Mouse (Mus musculus) spleen, postnatal 4 days (tissue): ENCODE results near the gene Phf10.
"Not testable (repeated sequence)": the region's sequence is repeated elsewhere in the genome, so short reads cannot be mapped to it uniquely, and the experiment has no call there.

Experiments used
- DNase-seq, 2 experiments: peaks; one replicate each; pipeline ENCODE4 v3.0.0; 2022; ENCODE audit warnings: low spot score in 2 of 2

The Phf10 gene

DNA sequence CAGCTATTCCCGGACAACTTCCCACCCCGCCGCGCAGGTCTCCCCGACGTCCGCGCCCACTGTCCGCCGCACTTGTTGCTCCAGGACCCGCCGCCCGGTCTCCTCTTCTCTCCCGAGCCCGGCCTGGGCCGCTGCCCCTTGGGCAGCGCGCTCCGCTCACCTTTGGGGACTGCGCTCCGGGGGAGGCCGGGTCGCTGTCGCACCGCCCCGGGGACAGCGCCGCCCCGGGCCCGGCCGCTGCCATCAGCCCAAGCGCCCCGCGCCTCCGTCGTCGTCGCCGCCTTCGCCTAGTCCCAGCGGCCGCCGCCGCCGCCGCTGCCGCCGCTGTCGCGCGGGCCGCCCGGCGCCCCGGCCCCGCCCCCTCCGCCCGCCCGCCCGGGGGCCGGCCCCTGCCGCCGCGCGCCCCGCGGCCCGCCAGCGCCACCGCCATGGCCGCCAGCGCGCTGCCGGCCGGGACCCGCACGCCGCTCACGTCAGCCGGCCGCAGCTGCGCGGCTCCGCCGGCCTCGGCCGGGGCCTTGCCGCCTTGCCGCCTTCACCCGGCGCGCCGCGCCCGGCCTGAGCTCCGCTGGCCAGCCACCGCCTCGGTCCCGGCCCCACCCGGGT, at the start of gene Phf10:
TSS of gene Phf10 (minus strand) at position 323 of the 606 bp plus-strand sequence.
- DNase-seq = peak; percentile 41 to 79

- not testable (repeated sequence) for DNase-seq
Measured at GRCm38 (mm10) chr17:15009706-15010413, 48.8 kb upstream of the Phf10 start, which contains the start of gene Gm3435. TSS of gene Gm3435 (plus strand) at chr17:15010176.

- not testable (repeated sequence) for DNase-seq
Measured at GRCm38 (mm10) chr17:15009088-15009487, 48.0 kb upstream of the Phf10 start.

DNA sequence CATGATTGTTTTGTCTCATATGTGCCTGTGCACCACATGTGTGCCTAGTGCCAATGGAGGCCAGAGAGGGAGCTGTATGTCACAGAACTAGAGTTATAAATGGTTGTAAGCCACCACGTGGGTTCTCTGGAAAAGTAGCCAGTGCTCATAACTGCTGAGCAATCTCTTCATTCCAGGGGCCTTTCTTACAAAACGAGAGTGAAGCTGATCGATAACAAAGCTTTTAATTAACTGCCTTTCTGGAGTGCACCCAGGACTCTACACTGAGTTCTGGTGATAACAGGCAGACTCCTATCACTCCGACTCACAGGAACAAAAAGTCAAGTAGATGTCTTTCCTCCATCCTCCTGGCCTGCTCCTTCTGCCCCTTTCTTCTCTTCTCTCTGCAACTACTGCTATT, 39.0 kb upstream of the Phf10 start:
- not testable (repeated sequence) for DNase-seq

- not testable (repeated sequence) for DNase-seq
Measured at GRCm38 (mm10) chr17:14994140-14994539, 33.1 kb upstream of the Phf10 start.

DNA sequence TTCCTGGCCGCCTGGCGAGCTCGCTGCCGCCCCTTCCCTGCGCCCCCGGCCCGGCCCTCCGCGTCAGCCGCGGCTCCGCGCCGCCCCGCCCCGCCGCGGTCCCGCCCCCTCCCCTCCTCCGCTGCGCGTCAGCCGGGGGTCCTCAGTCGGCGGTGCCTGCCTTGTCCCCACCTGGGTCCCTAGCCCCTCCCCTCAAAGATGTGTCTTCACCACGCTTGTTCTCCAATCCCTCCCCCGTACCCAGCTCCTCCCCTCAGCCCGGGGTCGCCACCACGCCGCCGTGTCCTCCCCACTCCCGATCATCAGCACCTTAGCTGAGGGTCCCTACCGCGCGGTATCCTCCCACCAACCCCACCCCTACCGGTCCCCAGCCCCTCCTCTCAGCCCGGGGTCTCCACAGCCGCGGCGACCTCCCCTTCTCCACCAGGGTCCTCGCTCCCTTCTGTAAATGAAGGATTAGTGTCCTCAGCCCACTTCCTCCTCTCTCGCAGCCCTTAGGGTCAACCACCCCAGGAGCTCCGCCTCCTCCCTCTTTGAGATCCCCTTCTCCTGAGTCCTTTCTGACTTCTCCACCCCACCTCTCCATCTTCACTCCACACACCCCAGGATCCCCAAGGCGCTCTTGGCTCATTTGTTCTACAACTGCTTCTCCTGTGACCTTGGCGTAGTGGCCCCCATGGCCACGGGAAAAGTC, 32.2 kb upstream of the Phf10 start:
- DNase-seq = not testable (repeated sequence)

DNA sequence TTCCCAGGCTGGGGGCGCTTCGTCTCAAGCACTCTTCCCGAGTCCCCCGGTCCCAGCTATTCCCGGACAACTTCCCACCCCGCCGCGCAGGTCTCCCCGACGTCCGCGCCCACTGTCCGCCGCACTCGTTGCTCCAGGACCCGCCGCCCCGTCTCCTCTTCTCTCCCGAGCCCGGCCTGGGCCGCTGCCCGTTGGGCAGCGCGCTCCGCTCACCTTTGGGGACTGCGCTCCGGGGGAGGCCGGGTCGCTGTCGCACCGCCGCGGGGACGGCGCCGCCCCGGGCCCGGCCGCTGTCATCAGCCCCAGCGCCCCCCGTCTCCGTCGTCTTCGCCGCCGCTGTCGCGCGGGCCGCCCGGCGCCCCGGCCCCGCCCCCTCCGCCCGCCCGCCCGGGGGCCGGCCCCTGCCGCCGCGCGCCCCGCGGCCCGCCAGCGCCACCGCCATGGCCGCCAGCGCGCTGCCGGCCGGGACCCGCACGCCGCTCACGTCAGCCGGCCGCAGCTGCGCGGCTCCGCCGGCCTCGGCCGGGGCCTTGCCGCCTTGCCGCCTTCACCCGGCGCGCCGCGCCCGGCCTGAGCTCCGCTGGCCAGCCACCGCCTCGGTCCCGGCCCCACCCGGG, 31.6 kb upstream of the Phf10 start:
- DNase-seq = not testable (repeated sequence)

DNA sequence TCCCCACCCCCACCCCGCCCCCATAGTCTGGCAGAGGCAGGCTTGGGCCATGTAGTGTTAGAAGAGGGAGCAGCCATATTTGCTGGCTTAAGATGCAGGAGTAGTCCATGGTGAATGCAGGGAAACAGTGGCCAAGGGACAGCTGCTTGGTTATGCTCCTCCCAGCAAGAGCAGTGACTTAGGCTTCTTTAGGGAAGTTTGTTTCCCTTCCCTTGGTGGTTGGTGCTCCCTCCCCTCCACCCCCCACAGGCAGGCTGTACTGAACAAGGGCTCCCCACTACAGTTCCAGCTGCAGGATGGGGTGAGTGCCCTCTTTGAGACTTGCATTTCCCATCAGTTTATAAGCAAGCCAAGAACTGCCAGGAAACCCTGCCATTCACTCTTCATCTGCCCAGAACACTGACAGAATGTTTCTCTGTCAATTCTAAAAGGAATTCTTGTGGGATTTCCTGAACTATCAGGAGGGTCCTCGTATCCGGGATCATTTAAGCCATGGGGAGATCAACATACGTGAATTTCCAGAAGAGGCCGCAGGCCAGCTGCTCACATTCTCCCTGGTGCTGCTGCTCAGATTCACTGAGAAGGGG, 29.1 kb upstream of the Phf10 start:
- DNase-seq = peak in 1 of 2 experiments; percentile 53

DNA sequence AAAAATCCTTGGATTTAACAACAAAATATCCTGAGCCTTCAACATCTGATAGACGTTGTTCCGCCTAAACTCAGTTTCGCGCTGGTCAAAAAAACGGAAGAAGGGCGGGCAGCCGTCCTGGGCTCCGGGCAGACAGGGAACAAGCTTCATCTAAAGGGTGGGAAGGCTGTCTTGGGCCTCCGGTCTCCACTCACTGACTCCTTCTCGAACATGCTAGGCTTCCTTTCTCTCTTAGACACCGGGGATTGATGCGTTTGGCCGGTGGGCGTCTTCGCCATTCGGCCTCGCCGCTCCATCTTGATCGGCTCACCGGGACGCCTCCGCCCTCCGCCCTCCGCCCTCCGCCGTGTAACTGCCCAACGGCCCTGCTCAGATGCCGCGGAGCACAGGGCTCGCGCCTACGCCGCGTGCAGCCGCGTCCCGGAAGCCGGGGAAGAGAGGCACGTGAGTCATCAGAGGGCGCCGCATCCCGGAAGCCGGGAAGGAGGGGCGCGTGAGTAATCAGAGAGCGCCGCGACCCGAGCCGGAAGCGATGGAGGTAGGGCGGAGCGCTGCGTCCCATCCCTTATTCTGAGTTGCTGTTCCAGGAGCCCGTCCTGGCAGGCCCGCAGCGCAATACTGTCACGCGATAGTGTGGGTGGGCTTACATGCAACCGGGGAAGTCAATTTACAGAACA, 17.4 kb upstream of the Phf10 start, which contains the start of the genes 9030025P20Rik and Gm3417:
TSS of gene 9030025P20Rik (plus strand) at position 107 of the 677 bp plus-strand sequence.
TSS of gene Gm3417 (minus strand) at position 429 of the 677 bp plus-strand sequence.
- DNase-seq = not testable (repeated sequence)

DNA sequence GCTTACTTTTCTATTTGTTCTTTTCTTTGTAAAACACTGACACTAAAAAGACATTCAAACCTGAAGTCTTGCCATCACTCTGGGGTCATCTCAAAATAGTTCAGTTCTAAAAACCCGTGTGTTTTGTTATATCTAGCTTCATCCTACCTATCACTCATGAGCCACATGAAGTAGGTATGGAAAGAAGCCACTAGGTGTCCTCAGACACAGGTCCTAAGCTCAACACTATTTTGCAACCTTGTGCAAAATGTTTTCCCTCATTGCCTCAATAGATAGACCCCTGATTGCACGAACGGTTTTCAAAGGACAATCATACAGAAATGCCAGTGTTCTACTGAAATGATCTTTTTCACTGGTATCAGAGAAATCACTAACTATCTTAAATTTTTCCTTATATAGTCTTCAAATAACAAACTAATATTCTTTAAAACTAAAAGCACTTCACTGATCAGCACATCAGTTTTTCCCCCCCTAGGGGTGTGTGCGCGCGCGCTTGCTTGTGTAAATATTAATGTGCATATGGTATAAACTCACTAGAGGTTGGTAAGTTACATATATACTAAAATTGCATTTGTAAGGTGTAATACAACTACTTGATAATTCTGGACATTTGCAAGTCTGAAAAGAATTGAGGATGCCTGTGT, 16.8 kb upstream of the Phf10 start:
- DNase-seq = not testable (repeated sequence)

- not testable (repeated sequence) for DNase-seq
Measured at GRCm38 (mm10) chr17:14968373-14968913, 7.4 kb upstream of the Phf10 start.

DNA sequence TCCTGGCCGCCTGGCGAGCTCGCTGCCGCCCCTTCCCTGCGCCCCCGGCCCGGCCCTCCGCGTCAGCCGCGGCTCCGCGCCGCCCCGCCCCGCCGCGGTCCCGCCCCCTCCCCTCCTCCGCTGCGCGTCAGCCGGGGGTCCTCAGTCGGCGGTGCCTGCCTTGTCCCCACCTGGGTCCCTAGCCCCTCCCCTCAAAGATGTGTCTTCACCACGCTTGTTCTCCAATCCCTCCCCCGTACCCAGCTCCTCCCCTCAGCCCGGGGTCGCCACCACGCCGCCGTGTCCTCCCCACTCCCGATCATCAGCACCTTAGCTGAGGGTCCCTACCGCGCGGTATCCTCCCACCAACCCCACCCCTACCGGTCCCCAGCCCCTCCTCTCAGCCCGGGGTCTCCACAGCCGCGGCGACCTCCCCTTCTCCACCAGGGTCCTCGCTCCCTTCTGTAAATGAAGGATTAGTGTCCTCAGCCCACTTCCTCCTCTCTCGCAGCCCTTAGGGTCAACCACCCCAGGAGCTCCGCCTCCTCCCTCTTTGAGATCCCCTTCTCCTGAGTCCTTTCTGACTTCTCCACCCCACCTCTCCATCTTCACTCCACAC, 583 bp upstream of the Phf10 start:
- DNase-seq = not testable (repeated sequence)

GRCm38 (mm10) chr17:14960520-14960919, 553 bp downstream of the Phf10 start:
- DNase-seq = peak; percentile 40 to 76

DNA sequence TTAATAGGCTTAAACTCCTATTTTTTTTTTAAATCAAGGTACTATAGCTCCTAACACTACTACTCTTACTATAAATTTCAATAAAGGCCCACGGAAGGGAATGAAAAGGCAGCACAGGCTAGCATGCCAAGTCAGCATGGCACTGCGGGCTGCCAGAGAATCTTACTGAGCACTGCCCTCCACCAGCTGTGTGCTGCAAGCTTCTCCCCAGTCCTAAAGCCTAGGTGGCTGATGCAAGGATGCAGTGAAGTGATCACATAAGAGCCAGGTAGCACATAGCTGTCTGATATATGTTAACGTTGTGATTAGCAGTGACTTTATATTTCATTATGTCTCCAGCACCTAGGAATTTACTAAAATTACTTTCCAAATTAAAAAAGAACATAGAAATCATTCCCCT, 1.1 kb downstream of the Phf10 start:
- DNase-seq = peak in 1 of 2 experiments; percentile 65

DNA sequence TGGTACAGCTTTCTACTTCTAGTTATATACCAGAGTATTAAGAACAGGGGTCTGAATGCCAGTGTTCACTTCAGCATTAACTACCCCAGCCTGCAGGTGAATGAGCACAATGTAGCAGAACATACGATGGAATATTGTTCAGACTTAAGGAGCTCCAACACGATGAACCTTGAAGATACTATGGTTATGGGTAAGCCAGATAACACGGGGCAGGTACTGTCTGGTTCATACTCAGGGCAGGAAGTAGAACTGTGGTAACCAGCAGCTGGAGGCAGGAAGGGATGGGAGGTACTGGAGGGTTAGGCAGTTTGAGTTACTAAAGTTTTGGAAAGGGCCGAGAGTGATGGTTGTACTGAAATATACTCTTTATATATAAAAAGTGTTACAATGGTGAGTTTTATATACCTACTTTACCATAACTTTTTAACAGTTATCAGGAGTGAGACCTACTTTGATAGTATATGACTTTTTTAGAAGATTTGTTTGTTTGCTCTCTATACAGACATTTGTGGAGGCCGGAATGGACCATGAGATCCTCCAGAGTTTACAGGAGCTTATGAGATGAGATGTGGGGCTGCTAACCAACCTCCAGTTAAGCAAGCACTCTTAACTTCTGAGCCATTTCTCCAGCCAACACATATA, 2.3 kb downstream of the Phf10 start:
- no peak for DNase-seq

GRCm38 (mm10) chr17:14953452-14953851, 7.6 kb downstream of the Phf10 start:
- DNase-seq = no peak

DNA sequence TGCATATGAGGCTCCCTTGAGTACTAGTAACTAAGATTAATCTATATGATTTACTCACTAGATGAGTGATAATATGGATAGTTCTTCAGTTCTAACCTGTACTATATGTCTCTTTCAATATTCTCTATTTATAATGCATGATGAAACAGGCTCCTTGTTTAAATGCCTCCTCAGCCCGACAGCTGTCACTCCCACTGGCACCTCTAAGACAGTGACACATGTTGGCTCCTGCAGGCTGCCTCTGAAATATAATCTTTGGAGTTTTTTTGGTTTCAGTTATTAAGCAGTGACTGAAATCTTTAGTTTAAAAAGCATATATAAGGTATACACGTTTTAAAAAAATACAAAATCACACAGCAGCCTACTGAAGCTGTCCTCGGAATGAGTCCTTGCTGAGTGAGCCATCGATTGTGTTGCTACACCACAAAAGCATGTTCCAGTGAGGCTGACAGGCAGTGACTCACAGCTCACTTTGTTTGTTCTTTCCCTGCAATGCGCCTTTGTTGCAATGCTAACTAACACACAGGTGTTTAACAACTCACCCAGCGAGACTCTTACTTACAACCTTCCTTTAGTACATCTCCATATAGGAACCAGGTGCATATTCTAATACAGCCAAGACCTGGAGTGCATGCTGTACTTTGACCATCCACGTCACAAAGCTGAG, 11.8 kb downstream of the Phf10 start:
- DNase-seq = no peak

GRCm38 (mm10) chr17:14944551-14944950, 16.5 kb downstream of the Phf10 start:
- DNase-seq = no peak

GRCm38 (mm10) chr17:14943729-14944059, 17.4 kb downstream of the Phf10 start:
- no peak for DNase-seq
